Mouse (Mus musculus) activated CD4-positive, CD25-positive, alpha-beta regulatory T cell, adult 4 months (primary cell): ENCODE results near the gene Ift80. TPM values are rescaled to one million over a fixed set of nuclear protein-coding genes. Genes with fewer than 3 reads are reported as not detected.

Experiments used
- ATAC-seq: one replicate; pipeline ENCODE4 v1.8.0; 2017
- polyA plus RNA-seq, 2 experiments: library from polyadenylated mRNA; unstranded; fragments of 100-300 nt; shearing (Covaris generic); gene quantifications; one replicate each; pipeline ENCODE4 v1.2.1; 2017

Gene Ift80
- polyA plus RNA-seq, 2 experiments from 2014 or later, result 76.4 to 105 TPM

GRCm38 (mm10) chr3:68934259-68934658 is 70.1 kb downstream of the Ift80 start:
- no peak for ATAC-seq

GRCm38 (mm10) chr3:68928619-68929018 is 75.8 kb downstream of the Ift80 start:
- no peak for ATAC-seq

- ATAC-seq, result no peak
Observed at GRCm38 (mm10) chr3:68907509-68907908, 96.9 kb downstream of the Ift80 start.

- ATAC-seq, result no peak
Observed at GRCm38 (mm10) chr3:68904902-68905778, 99.2 kb downstream of the Ift80 start.

- peak; percentile 79 for ATAC-seq
Observed at GRCm38 (mm10) chr3:68902636-68903035, 101.7 kb downstream of the Ift80 start.

GRCm38 (mm10) chr3:68897154-68897553 is 107.2 kb downstream of the Ift80 start:
- ATAC-seq, result no peak

- ATAC-seq, result no peak
Observed at GRCm38 (mm10) chr3:68895426-68895825, 108.9 kb downstream of the Ift80 start.

GRCm38 (mm10) chr3:68886845-68887244 is 117.5 kb downstream of the Ift80 start:
- no peak for ATAC-seq

GRCm38 (mm10) chr3:68874079-68874478 is 130.3 kb downstream of the Ift80 start:
- no peak for ATAC-seq

- no peak for ATAC-seq
Observed at GRCm38 (mm10) chr3:68870568-68870950, 133.8 kb downstream of the Ift80 start.

GRCm38 (mm10) chr3:68869691-68870567 is 134.4 kb downstream of the Ift80 start:
- peak; percentile 44 for ATAC-seq

- ATAC-seq, result peak; percentile 60
Observed at GRCm38 (mm10) chr3:68869211-68869690, 135.1 kb downstream of the Ift80 start, which contains the start of gene 1110032F04Rik. 1110032F04Rik (plus strand) TSS chr3:68869586.

GRCm38 (mm10) chr3:68852414-68852813 is 152.0 kb downstream of the Ift80 start:
- ATAC-seq, result no peak

GRCm38 (mm10) chr3:68848323-68848722 is 156.0 kb downstream of the Ift80 start:
- ATAC-seq, result no peak

- no peak for ATAC-seq
Observed at GRCm38 (mm10) chr3:68844025-68844424, 160.3 kb downstream of the Ift80 start.

Other genes with a start within 250 kb of the Ift80 start
- 1 to 10 TPM; 1.9 to 2.3 TPM for gene 1110032F04Rik, start 135.0 kb downstream of the Ift80 start, polyA plus RNA-seq
- 100 to 1,000 TPM; 394 to 401 TPM for gene Smc4, start 168 bp upstream of the Ift80 start, polyA plus RNA-seq
- 10 to 100 TPM; 25.9 to 27.4 TPM for gene Trim59, start 40.2 kb upstream of the Ift80 start, polyA plus RNA-seq
- gene Kpna4, start 122.5 kb upstream of the Ift80 start, polyA plus RNA-seq, result 10 to 100 TPM; 27.2 to 36.5 TPM
- not detected for gene Arl14, start 217.8 kb upstream of the Ift80 start, polyA plus RNA-seq